Mouse (Mus musculus): ENCODE results near the gene Fars2.
A peak's percentile ranks its signal among the peaks of the same experiment; 100 is the strongest.

Fars2 gene

DNA sequence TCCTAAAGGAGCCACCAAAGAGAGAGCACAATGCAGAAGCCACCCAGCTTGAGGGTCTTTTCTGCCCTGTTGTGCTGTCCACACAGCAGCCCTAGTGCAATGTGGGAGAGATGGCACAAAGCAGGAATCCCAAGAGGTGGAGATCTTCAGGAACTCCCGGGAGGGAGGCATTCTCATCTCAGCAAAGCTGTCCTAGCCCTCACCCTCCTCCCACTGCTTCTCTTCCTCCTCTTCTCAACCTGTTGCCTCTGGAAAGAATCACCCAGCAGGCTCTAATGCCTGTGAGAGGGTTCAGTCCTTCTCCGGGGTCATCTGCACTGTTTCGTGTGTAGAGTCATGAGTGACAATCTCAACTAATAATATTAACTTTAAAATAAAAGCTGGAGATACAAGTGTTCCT lies 386.3 kb downstream of the Fars2 start:
- no peak for DNase-seq (ENCODE audit: inconsistent age in 2 of 2, low spot score in 1 of 2)

DNA sequence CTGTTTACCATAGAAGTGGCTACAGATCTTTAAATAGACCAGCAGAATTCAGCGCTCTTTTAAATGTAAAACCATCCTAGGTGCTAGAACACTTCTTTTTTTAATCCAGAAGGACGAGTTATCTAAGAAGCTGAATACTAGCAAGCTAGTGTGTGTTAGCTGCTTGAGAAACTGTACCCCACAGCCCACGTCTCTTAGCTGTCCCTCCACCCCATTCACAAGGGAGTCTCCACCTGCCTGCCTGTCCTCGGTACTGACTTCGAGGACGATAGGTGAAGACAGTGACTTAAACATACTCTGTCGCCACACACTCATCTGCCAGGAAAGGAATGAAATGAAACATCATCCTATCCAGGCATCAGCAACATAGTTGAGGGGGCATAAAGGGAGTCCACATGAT lies 386.8 kb downstream of the Fars2 start:
- DNase-seq (ENCODE audit: inconsistent age in 2 of 2, low spot score in 1 of 2): no peak

- DNase-seq (ENCODE audit: inconsistent age in 2 of 2, low spot score in 1 of 2): no peak
Measured at GRCm38 (mm10) chr13:36505730-36506129, 388.5 kb downstream of the Fars2 start.

GRCm38 (mm10) chr13:36506315-36506714 lies 389.1 kb downstream of the Fars2 start:
- DNase-seq (ENCODE audit: inconsistent age in 2 of 2, low spot score in 1 of 2): no peak

DNA sequence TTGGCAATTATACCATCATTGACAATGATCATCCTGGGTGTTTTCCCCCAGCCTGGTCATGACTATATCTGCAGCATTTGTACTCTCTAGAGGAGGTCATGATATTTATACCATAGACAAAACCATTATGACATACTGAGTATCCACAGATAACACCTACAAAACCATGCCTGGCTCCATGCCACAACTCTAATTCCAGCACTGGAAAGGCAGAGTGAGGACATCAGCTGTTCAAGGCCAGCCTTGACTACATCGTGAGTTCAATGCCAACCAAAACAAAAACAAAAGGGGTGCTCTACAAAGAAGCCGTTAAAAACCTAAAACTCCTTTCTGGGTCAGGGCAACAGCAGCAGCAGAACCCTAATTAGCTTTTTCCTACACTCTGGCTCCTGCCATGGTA lies 392.9 kb downstream of the Fars2 start:
- peak; percentile 35 to 83 for DNase-seq (ENCODE audit: inconsistent age in 2 of 2, low spot score in 1 of 2)

- no peak for DNase-seq (ENCODE audit: inconsistent age in 2 of 2, low spot score in 1 of 2)
Measured at GRCm38 (mm10) chr13:36513126-36513525, 395.9 kb downstream of the Fars2 start.

DNA sequence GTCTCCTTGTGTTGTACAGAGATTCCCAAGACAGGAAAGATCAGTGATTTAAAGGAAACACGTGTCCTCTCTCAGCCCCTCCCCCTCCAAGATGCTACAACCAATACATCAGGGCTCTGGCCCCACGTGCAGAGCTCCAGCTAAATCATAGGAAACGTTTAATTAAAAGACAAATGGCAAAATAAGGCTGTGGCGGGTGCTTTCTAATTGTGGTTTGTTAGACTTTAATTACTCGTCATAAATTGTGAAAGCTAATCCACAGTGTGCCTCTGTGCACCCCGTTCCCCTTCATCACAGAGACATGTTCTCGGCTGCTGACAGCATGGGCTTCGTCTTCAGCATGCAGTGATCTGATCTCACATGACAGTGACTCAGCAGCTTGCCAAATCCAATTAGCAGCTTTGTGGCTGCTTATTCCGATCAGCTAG lies 400.9 kb downstream of the Fars2 start:
- peak; percentile 21 to 50 for DNase-seq (ENCODE audit: inconsistent age in 2 of 2, low spot score in 1 of 2)

DNA sequence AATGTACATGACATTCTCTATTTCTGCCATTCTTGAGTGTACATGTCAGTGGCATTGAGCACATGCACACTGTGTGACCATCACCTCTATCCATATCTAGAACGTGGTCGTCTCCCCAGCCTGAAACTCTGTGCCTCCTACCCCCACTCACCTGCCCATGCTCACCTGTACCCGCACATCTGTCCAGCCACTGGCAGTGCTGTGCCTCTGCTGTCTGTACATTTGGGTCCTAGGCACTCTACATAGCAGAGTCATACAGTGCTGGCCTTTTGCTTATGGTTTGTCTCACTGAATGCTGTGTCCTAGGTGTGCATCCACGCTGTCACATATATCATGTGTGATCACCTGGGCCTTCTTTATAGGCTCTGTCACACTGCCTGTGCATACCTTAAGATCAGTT lies 410.5 kb downstream of the Fars2 start:
- DNase-seq (ENCODE audit: inconsistent age in 2 of 2, low spot score in 1 of 2): no peak

GRCm38 (mm10) chr13:36528223-36528895 lies 411.1 kb downstream of the Fars2 start:
- no peak for DNase-seq (ENCODE audit: inconsistent age in 2 of 2, low spot score in 1 of 2)

DNA sequence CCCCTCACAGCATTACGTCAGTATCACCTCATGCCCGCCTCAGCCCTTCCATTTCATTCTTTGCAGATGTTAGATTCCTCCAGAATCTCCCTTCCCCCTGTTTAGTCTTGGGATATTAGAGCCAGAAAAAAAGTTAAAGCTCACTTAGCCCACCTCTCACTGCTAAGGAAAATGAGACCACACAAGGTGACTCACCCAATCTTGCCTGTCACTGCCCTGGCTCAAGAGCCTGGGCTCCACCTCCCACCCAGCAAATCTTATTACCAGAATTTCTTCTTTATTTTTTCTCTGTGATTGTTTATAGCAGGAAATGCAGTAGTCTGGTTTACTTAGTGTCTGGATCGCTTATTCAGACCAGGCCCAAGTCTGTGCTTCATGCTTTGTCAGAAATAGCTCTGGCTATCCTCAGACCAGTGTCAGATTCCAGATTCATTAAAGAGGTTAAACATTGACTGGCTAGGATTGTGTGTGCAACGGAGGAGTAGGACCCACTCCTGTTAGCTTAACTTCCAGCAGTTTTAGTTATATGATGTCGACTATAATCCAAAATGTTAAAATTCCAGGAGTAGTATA lies 412.3 kb downstream of the Fars2 start:
- DNase-seq (ENCODE audit: inconsistent age in 2 of 2, low spot score in 1 of 2): no peak

DNA sequence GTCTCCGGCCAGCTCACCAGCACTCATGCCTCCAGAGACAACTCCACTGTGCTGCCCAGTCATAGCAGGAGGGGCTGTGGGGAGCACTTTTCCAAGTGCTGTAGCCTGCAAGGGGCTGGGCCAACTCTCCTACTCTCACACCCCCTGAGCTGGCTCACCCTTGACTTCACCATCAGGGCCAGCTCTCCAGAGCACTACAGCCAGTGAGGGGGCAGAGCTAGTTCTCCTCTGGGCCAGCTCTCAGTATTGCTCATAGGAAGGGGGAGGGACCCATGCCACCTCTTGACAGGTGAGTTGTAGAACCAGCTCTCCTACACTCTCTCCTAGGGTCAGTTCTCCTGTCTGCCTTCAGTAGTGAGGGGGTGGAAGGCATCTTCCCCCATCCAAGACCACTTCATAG lies 413.6 kb downstream of the Fars2 start:
- no peak for DNase-seq (ENCODE audit: inconsistent age in 2 of 2, low spot score in 1 of 2)

DNA sequence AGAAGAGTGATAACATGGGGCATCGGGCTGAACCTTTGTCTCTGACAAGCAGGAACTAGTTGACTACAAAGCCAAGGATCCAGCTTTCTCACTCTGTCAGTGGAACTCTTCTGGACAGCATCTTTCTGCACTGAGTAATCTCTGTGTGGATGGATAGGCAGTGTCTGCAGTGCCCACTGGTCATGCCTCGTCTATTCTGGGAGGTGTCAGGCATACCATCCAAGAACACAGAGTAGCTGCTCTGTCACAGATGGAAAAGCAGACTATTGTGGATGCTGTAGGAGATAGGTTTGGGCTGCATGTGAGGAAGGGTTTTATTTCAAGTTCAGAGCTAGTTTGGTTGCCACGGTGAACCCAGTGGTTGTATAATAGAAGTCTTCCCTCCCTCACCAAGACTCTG lies 414.7 kb downstream of the Fars2 start:
- no peak for DNase-seq (ENCODE audit: inconsistent age in 2 of 2, low spot score in 1 of 2)

DNA sequence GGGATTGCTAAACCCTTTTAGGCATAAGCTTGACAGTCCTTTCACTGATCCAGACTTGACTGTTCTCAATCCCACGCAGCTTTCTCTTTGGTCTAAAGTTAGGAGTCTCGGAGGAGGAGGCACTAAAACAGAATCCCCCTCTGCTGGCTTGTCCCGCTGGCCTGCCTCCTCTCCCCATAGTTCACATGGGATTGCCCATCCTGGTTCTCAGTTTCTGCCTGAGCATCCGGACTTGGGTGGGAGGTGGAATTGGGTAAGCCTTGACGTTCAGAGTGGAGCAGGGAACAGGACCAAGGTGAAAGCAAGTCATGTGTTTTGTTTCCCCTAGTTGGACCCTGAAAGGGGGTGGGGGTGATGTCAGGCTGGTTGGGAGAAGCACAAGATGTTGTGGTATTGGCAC lies 415.9 kb downstream of the Fars2 start:
- DNase-seq (ENCODE audit: inconsistent age in 2 of 2, low spot score in 1 of 2): no peak

GRCm38 (mm10) chr13:36533518-36533917 lies 416.3 kb downstream of the Fars2 start:
- DNase-seq (ENCODE audit: inconsistent age in 2 of 2, low spot score in 1 of 2): no peak

GRCm38 (mm10) chr13:36533966-36534540 lies 416.8 kb downstream of the Fars2 start:
- no peak for DNase-seq (ENCODE audit: inconsistent age in 2 of 2, low spot score in 1 of 2)

GRCm38 (mm10) chr13:36537580-36537979 lies 420.4 kb downstream of the Fars2 start:
- DNase-seq (ENCODE audit: inconsistent age in 2 of 2, low spot score in 1 of 2): no peak

DNA sequence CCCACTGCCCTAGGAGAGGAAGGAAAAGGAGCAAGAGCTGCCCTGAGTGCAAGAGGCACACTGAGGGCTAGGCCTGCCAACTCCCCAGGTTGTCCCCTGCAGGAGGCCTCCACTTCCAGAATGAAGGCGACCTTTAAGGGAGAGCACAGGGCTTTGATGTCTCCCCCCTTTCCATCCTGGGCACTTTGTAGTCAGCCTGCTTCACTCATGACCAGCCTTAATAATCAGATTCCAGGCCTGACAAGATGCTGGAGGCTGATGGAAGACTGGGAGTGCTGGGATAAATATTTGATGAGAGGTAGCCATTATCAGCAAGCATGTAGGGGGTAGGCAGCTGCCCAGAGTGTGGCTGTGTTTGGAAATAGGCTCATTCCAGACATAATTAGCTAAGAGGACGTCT lies 421.2 kb downstream of the Fars2 start:
- DNase-seq (ENCODE audit: inconsistent age in 2 of 2, low spot score in 1 of 2): peak in 1 of 2 experiments; percentile 57

- DNase-seq (ENCODE audit: inconsistent age in 2 of 2, low spot score in 1 of 2): peak in 1 of 2 experiments; percentile 43
Measured at GRCm38 (mm10) chr13:36540231-36540630, 423.0 kb downstream of the Fars2 start.

DNA sequence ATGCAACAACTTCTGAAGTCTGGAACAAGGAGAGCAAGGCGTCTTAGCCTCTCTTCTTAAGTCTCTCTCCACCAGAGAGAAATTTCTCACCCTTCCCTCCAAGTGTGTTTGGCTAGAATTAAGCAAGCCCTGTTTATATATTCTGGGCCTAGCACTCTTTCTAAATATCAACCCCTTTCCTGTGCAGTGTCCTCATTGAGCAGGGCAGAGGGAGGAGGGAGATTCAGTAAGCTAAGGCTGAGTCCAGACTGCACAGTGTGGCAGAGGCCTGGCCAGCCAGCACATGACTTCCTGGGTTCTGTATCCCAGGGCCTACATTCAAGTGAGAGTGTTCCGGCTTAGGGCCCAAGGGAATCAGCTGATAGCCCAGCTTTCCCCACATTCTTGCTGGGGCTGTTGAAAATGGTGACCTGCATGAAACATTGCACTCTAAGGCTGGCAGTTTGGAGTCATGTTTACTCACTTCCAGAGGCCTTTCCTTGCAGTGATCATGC lies 424.1 kb downstream of the Fars2 start:
- DNase-seq (ENCODE audit: inconsistent age in 2 of 2, low spot score in 1 of 2): no peak

DNA sequence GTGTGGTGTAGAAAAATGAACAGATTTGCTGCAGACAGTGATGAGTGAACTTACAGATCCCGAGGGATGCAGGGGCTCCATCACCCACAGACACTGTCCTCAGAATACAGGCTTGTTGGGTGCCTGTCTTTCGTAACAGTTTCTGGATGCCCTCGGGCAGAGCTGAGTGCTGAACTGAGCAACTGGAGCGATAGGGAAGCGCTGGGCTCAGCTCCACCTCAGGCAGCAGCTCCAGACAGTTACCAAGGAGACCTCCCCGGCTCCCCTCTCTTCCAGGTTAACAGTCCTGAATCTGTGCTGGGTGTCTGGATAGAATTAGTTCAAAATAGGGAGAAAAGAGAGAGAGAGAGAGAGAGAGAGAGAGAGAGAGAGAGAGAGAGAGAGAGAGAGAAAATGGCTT lies 433.5 kb downstream of the Fars2 start:
- no peak for DNase-seq (ENCODE audit: inconsistent age in 2 of 2, low spot score in 1 of 2)

GRCm38 (mm10) chr13:36552522-36553246 lies 435.5 kb downstream of the Fars2 start:
- DNase-seq (ENCODE audit: inconsistent age in 2 of 2, low spot score in 1 of 2): no peak

DNA sequence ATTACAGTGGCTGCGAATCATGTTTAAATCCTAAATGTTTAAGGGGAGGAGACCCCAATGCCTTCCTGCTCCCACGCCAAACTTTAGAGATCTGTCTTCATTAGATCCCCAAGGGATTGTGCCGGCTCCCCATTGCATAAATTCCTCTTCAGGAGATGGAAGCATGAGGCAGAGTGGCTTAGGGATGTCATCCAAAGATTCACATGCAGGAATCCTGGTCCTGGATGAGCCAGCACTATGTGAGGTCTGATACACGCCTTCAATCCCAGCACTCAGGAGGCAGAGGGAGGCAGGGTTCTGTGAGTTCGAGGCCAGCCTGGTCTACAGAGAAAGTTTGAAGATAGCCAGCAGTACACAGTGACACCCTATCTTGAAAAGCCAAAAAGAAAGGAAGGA lies 436.0 kb downstream of the Fars2 start:
- DNase-seq (ENCODE audit: inconsistent age in 2 of 2, low spot score in 1 of 2): no peak

Measured in adrenal gland, adult (tissue).